Mouse (Mus musculus): Measurements from ENCODE around the gene Pla2g15. TPM values are rescaled to one million over a fixed set of nuclear protein-coding genes. Genes with fewer than 3 reads are reported as not detected.

Gene Pla2g15
- 10 to 100 TPM; 17.4 to 29.6 TPM for total RNA-seq (2021)
- long read RNA-seq, experiment 1, transcript Pla2g15-201 (6 exons, 2,706 nt) = major isoform, 30 of 42 reads
- long read RNA-seq, experiment 1, partial matches to known transcripts = 3 of 42 reads
- long read RNA-seq, experiment 1, other reads (novel, unspliced or antisense) = 5 of 42 reads
- long read RNA-seq, experiment 2, transcript Pla2g15-201 (6 exons, 2,706 nt) = major isoform, 9 of 10 reads
- long read RNA-seq, experiment 2, partial matches to known transcripts = 0 of 10 reads
- long read RNA-seq, experiment 2, other reads (novel, unspliced or antisense) = 1 of 10 reads

GRCm38 (mm10) chr8:106149801-106150652, at the start of gene Pla2g15:
Pla2g15 (plus strand) TSS chr8:106150399.
- peak; percentile 95 to 96 for DNase-seq

- DNase-seq = no peak
Observed at GRCm38 (mm10) chr8:106102321-106102720, 47.9 kb upstream of the Pla2g15 start.

- DNase-seq = no peak
Observed at GRCm38 (mm10) chr8:106103888-106104287, 46.3 kb upstream of the Pla2g15 start.

GRCm38 (mm10) chr8:106106193-106106592, 44.0 kb upstream of the Pla2g15 start:
- DNase-seq = no peak

- DNase-seq = no peak
Observed at GRCm38 (mm10) chr8:106108080-106108479, 42.1 kb upstream of the Pla2g15 start.

- no peak for DNase-seq
Observed at GRCm38 (mm10) chr8:106108729-106109128, 41.5 kb upstream of the Pla2g15 start.

GRCm38 (mm10) chr8:106112041-106112440, 38.2 kb upstream of the Pla2g15 start:
- DNase-seq = no peak

- no peak for DNase-seq
Observed at GRCm38 (mm10) chr8:106112514-106112913, 37.7 kb upstream of the Pla2g15 start.

- DNase-seq = peak in 1 of 2 experiments; percentile 25
Observed at GRCm38 (mm10) chr8:106115897-106116296, 34.3 kb upstream of the Pla2g15 start.

GRCm38 (mm10) chr8:106123443-106123842, 26.8 kb upstream of the Pla2g15 start:
- no peak for DNase-seq

GRCm38 (mm10) chr8:106126055-106126454, 24.1 kb upstream of the Pla2g15 start:
- no peak for DNase-seq

GRCm38 (mm10) chr8:106127054-106127453, 23.1 kb upstream of the Pla2g15 start:
- no peak for DNase-seq

- DNase-seq = no peak
Observed at GRCm38 (mm10) chr8:106127882-106128410, 22.3 kb upstream of the Pla2g15 start.

- no peak for DNase-seq
Observed at GRCm38 (mm10) chr8:106129232-106129930, 20.8 kb upstream of the Pla2g15 start.

- DNase-seq = no peak
Observed at GRCm38 (mm10) chr8:106129997-106130396, 20.2 kb upstream of the Pla2g15 start.

GRCm38 (mm10) chr8:106130505-106130904, 19.7 kb upstream of the Pla2g15 start:
- DNase-seq = no peak

GRCm38 (mm10) chr8:106131021-106131420, 19.2 kb upstream of the Pla2g15 start:
- DNase-seq = no peak

- no peak for DNase-seq
Observed at GRCm38 (mm10) chr8:106131488-106132222, 18.5 kb upstream of the Pla2g15 start.

GRCm38 (mm10) chr8:106132356-106132755, 17.8 kb upstream of the Pla2g15 start:
- no peak for DNase-seq

- no peak for DNase-seq
Observed at GRCm38 (mm10) chr8:106133526-106133925, 16.7 kb upstream of the Pla2g15 start.

GRCm38 (mm10) chr8:106133946-106134345, 16.3 kb upstream of the Pla2g15 start:
- DNase-seq = no peak

Measured in adrenal gland, postnatal 36 days (tissue).